Mouse (Mus musculus) embryonic facial prominence, embryonic 10.5 days (tissue): ENCODE results near the gene G0s2. TPM values are rescaled to one million over a fixed set of nuclear protein-coding genes. Genes with fewer than 3 reads are reported as not detected.
"Not testable (repeated sequence)": the region's sequence is repeated elsewhere in the genome, so short reads cannot be mapped to it uniquely, and the experiment has no call there.

Experiments used
- DNase-seq: peaks from one replicate; pipeline ENCODE4 v3.0.0-alpha.2; 2017; ENCODE audit warnings: low spot score
- H3K27ac ChIP-seq: fragments of 300-500 bp; sonication (generic); replicated peaks from 2 replicates; pipeline ENCODE4 v1.5.1; 2016; ENCODE audit warnings: mild to moderate bottlenecking
- H3K27me3 ChIP-seq: fragments of 300-500 bp; sonication (generic); replicated peaks from 2 replicates; pipeline ENCODE4 v1.6.1; 2016; ENCODE audit warnings: low read depth, mild to moderate bottlenecking; ENCODE audit not compliant: poor library complexity, severe bottlenecking
- H3K36me3 ChIP-seq: fragments of 300-500 bp; sonication (generic); replicated peaks from 2 replicates; pipeline ENCODE4 v1.6.1; 2016; ENCODE audit warnings: mild to moderate bottlenecking, moderate library complexity
- H3K4me1 ChIP-seq: fragments of 300-500 bp; sonication (generic); 2 replicates; pipeline ENCODE4 v1.6.1; 2016
- H3K4me3 ChIP-seq: fragments of 300-500 bp; sonication (generic); 2 replicates; pipeline ENCODE4 v1.5.1; 2016; ENCODE audit warnings: mild to moderate bottlenecking, moderate library complexity
- H3K9me3 ChIP-seq: fragments of 300-500 bp; sonication (generic); 2 replicates; pipeline ENCODE4 v1.6.1; 2016; ENCODE audit warnings: mild to moderate bottlenecking
- WGBS: fragments of 180-500 bp; shearing (Covaris S2); methylation state at CpG from one replicate; pipeline ENCODE4 v1.1.7; 2016; 5-methylcytosine and 5-hydroxymethylcytosine counted together
- polyA plus RNA-seq: library from polyadenylated mRNA; unstranded; fragments of >200 nt; fragmentation: Nextera tagmentation; extraction: Ambion mirVana; gene quantifications from 2 replicates; pipeline ENCODE4 v1.2.1, GENCODE M21; 2016

G0s2 gene
- polyA plus RNA-seq, 1 experiment from 2014 or later = 7.0 TPM

GRCm38 (mm10) chr1:193261897-193262548 lies 11.0 kb downstream of the G0s2 start:
- H3K27me3 ChIP-seq = no peaks in the 10 kb centered on the region
- no peaks in the 10 kb centered on the region for H3K9me3 ChIP-seq
- H3K4me1 ChIP-seq = peaks cover 10% of the 10 kb centered on the region; the same call in 1 of the 2 replicates
- H3K4me3 ChIP-seq = no peak overlapping the region
- H3K36me3 ChIP-seq = no peaks in the 10 kb centered on the region
- H3K27ac ChIP-seq = no peak overlapping the region
- WGBS = 81% methylated on average over 7 of the region's 7 CpGs
- no peak for DNase-seq

GRCm38 (mm10) chr1:193259559-193259958 lies 13.5 kb downstream of the G0s2 start:
- Histone ChIP-seq H3K27ac (no peak overlapping the region), H3K9me3 (no peaks in the 10 kb centered on the region)

GRCm38 (mm10) chr1:193256621-193257098 lies 16.4 kb downstream of the G0s2 start:
- H3K36me3 ChIP-seq = no peaks in the 10 kb centered on the region
- no peak for DNase-seq
- 73% methylated on average over 5 of the region's 5 CpGs for WGBS

More at GRCm38 (mm10) chr1:193259559-193259958, 13.5 kb downstream of the G0s2 start:
- no peak overlapping the region for H3K4me3 ChIP-seq
- no peaks in the 10 kb centered on the region for H3K27me3 ChIP-seq
- WGBS = 90% methylated on average over 9 of the region's 9 CpGs
- H3K4me1 ChIP-seq = peaks cover 10% of the 10 kb centered on the region; the same call in 1 of the 2 replicates
- no peaks in the 10 kb centered on the region for H3K36me3 ChIP-seq
- DNase-seq = no peak

GRCm38 (mm10) chr1:193256289-193256577 lies 16.8 kb downstream of the G0s2 start:
- no peaks in the 10 kb centered on the region for H3K4me1 ChIP-seq
- no peak overlapping the region for H3K27ac ChIP-seq
- DNase-seq = no peak
- no peak overlapping the region for H3K4me3 ChIP-seq
- no peaks in the 10 kb centered on the region for H3K27me3 ChIP-seq
- H3K36me3 ChIP-seq = no peaks in the 10 kb centered on the region
- H3K9me3 ChIP-seq = no peaks in the 10 kb centered on the region

More at GRCm38 (mm10) chr1:193256621-193257098, 16.4 kb downstream of the G0s2 start:
- Histone ChIP-seq H3K4me1 (no peaks in the 10 kb centered on the region), H3K27me3 (no peaks in the 10 kb centered on the region), H3K27ac (no peak overlapping the region), H3K4me3 (no peak overlapping the region), H3K9me3 (no peaks in the 10 kb centered on the region)

- WGBS = 27% methylated on average over 3 of the region's 3 CpGs
- peak; percentile 54 for DNase-seq
These were observed 17.3 kb downstream of the G0s2 start for GRCm38 (mm10) chr1:193255488-193256288.

GRCm38 (mm10) chr1:193255032-193255431 lies 18.0 kb downstream of the G0s2 start:
- no peak overlapping the region for H3K4me3 ChIP-seq
- no peak for DNase-seq
- no peaks in the 10 kb centered on the region for H3K36me3 ChIP-seq
- H3K9me3 ChIP-seq = no peaks in the 10 kb centered on the region
- H3K27me3 ChIP-seq = no peaks in the 10 kb centered on the region
- H3K27ac ChIP-seq = no peak overlapping the region
- no peaks in the 10 kb centered on the region for H3K4me1 ChIP-seq
- 73% methylated on average over 8 of the region's 8 CpGs for WGBS

More at GRCm38 (mm10) chr1:193255488-193256288, 17.3 kb downstream of the G0s2 start:
- H3K9me3 ChIP-seq = no peaks in the 10 kb centered on the region
- no peak overlapping the region for H3K27ac ChIP-seq
- no peaks in the 10 kb centered on the region for H3K36me3 ChIP-seq
- no peak overlapping the region for H3K4me3 ChIP-seq
- H3K27me3 ChIP-seq = no peaks in the 10 kb centered on the region
- H3K4me1 ChIP-seq = no peaks in the 10 kb centered on the region

- H3K27me3 ChIP-seq, H3K36me3 ChIP-seq, H3K4me3 ChIP-seq, H3K27ac ChIP-seq, H3K9me3 ChIP-seq, DNase-seq, H3K4me1 ChIP-seq: not testable (repeated sequence)
- 71% methylated on average over 3 of the region's 3 CpGs for WGBS
These were observed 19.1 kb downstream of the G0s2 start for GRCm38 (mm10) chr1:193253895-193254294.

GRCm38 (mm10) chr1:193252616-193253015 lies 20.4 kb downstream of the G0s2 start:
- Histone ChIP-seq H3K27ac (no peak overlapping the region), H3K27me3 (no peaks in the 10 kb centered on the region), H3K9me3 (no peaks in the 10 kb centered on the region), H3K4me3 (no peak overlapping the region), H3K36me3 (no peaks in the 10 kb centered on the region), H3K4me1 (no peaks in the 10 kb centered on the region)
- no peak for DNase-seq
- 72% methylated on average over 5 of the region's 5 CpGs for WGBS

GRCm38 (mm10) chr1:193251386-193251785 lies 21.6 kb downstream of the G0s2 start:
- DNase-seq = no peak
- H3K4me3 ChIP-seq = no peak overlapping the region
- no peaks in the 10 kb centered on the region for H3K9me3 ChIP-seq
- no peaks in the 10 kb centered on the region for H3K36me3 ChIP-seq
- WGBS = 76% methylated on average over 7 of the region's 7 CpGs
- H3K4me1 ChIP-seq = no peaks in the 10 kb centered on the region
- no peak overlapping the region for H3K27ac ChIP-seq
- no peaks in the 10 kb centered on the region for H3K27me3 ChIP-seq

- no peak overlapping the region for H3K27ac ChIP-seq
- no peak overlapping the region for H3K4me3 ChIP-seq
- 88% methylated on average over 2 of the region's 2 CpGs for WGBS
- no peaks in the 10 kb centered on the region for H3K27me3 ChIP-seq
- DNase-seq = no peak
- H3K4me1 ChIP-seq = no peaks in the 10 kb centered on the region
- no peaks in the 10 kb centered on the region for H3K36me3 ChIP-seq
- no peaks in the 10 kb centered on the region for H3K9me3 ChIP-seq
These were observed 23.0 kb downstream of the G0s2 start for GRCm38 (mm10) chr1:193250026-193250425.

GRCm38 (mm10) chr1:193244235-193244634 lies 28.8 kb downstream of the G0s2 start:
- H3K4me3 ChIP-seq = no peak overlapping the region
- no peak for DNase-seq
- H3K27me3 ChIP-seq = no peaks in the 10 kb centered on the region
- H3K4me1 ChIP-seq = no peaks in the 10 kb centered on the region; the same call in 1 of the 2 replicates
- no peaks in the 10 kb centered on the region for H3K9me3 ChIP-seq
- WGBS = 89% methylated on average over 6 of the region's 6 CpGs
- no peak overlapping the region for H3K27ac ChIP-seq
- H3K36me3 ChIP-seq = no peaks in the 10 kb centered on the region

GRCm38 (mm10) chr1:193243571-193244193 lies 29.3 kb downstream of the G0s2 start:
- DNase-seq = no peak
- WGBS = 68% methylated on average over 10 of the region's 10 CpGs
- H3K36me3 ChIP-seq = no peaks in the 10 kb centered on the region
- H3K4me1 ChIP-seq = no peaks in the 10 kb centered on the region; the same call in 1 of the 2 replicates
- H3K27ac ChIP-seq = no peak overlapping the region
- no peaks in the 10 kb centered on the region for H3K27me3 ChIP-seq
- H3K9me3 ChIP-seq = no peaks in the 10 kb centered on the region
- no peak overlapping the region for H3K4me3 ChIP-seq
